Mouse (Mus musculus) thymus, adult 2 months (tissue): ENCODE measurements around the gene Zfp385b.

Experiments
- CTCF ChIP-seq: fragments of 200-500 bp; IDR thresholded peaks from 2 replicates; pipeline ENCODE4 v1.5.1; 2012; ENCODE audit warnings: mild to moderate bottlenecking, control low read depth, low read length, moderate library complexity, borderline replicate concordance; ENCODE audit not compliant: control insufficient read depth, poor library complexity, insufficient read depth; ENCODE audit errors: extremely low read depth
- POLR2A ChIP-seq: fragments of 200-500 bp; IDR thresholded peaks from 2 replicates; pipeline ENCODE4 v1.6.1; 2012; ENCODE audit warnings: mild to moderate bottlenecking, low read length, control low read depth, moderate library complexity; ENCODE audit not compliant: control insufficient read depth, poor library complexity, insufficient read depth; ENCODE audit errors: extremely low read depth

DNA sequence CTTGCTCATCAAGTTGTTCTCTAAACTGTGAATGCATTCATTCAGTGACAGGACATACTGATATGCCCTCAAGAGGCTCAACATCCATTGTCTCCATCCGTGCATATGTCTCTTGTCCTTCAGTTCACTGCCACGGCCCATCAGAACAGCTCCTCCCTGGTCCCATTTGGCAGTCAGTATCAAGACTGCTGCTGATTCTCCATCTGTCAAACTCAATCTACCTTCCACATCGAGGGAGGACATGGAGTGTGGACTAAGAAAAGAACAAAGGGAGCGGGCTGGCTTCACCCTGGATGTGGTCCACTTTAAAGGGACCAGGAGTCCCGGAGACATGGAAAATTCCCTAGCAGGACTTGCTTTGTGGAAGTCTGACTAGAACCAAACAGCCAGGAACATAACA, 22.2 kb downstream of the Zfp385b start:
- TF ChIP-seq CTCF (no peak), POLR2A (no peak)
